Mouse (Mus musculus) cerebellum, adult 2 months (tissue): Measurements from ENCODE around the gene Morn1. TPM values are rescaled to one million over a fixed set of nuclear protein-coding genes. Genes with fewer than 3 reads are reported as not detected.

ENCODE experiments used
- DNase-seq, 2 experiments: peaks; one replicate each; pipeline ENCODE4 v3.0.0; 2021
- H3K27ac ChIP-seq: fragments of 200-500 bp; 2 replicates; pipeline ENCODE4 v1.5.1; 2012; ENCODE audit warnings: low read length, control low read depth, inconsistent platforms; ENCODE audit not compliant: insufficient read depth
- H3K27me3 ChIP-seq: fragments of 200-500 bp; 2 replicates; pipeline ENCODE4 v1.6.1; 2012; ENCODE audit warnings: inconsistent platforms, mild to moderate bottlenecking, low read length, moderate library complexity; ENCODE audit not compliant: control insufficient read depth, insufficient read depth
- H3K4me1 ChIP-seq: fragments of 200-500 bp; 2 replicates; pipeline ENCODE4 v1.6.1; 2011; ENCODE audit warnings: low read length; ENCODE audit not compliant: control insufficient read depth, insufficient read depth
- H3K4me3 ChIP-seq: fragments of 200-500 bp; replicated peaks from 2 replicates; pipeline ENCODE3; 2011; ENCODE audit warnings: mild to moderate bottlenecking, low read depth, low read length, control low read depth; ENCODE audit not compliant: insufficient read depth
- CTCF ChIP-seq: fragments of 200-500 bp; IDR thresholded peaks from 2 replicates; pipeline ENCODE4 v1.5.1; 2011; ENCODE audit warnings: low read depth, mild to moderate bottlenecking, control low read depth, low read length, moderate library complexity, borderline replicate concordance; ENCODE audit not compliant: insufficient read depth
- POLR2A ChIP-seq: fragments of 200-500 bp; IDR thresholded peaks from 2 replicates; pipeline ENCODE4 v1.6.1; 2011; ENCODE audit warnings: low read length, control low read depth, borderline replicate concordance; ENCODE audit not compliant: insufficient read depth
- WGBS: fragments of 180-500 bp; shearing (Covaris S2); methylation state at CpG from one replicate; pipeline ENCODE4 v1.1.7; 2018; 5-methylcytosine and 5-hydroxymethylcytosine counted together
- polyA plus RNA-seq: library from polyadenylated mRNA; depleted of rRNA; stranded (reverse); fragments of >200 nt; gene quantifications from 2 replicates; pipeline ENCODE4 v1.2.3, GENCODE M21; 2012

Morn1 gene
- polyA plus RNA-seq, 1 experiment, result 15.6 TPM

DNA sequence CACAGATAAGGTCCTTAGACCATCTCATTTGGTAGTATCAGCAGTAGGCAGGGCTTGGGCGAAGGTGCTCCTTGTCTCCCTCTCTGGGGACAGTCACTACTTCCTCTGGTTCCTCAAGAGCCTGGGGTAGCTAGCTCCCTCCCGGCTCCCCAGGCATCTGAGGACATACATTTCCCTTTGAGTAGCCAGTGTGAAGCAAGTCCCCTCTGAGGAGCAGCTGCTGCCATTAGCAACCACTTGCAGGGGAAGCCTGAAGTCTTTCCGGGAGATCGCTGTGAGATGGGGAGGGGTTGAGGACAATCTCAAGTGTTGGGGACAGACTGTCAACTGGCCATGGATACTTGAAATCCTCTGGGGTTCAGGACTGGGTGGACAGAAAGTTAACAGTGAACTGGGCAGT is 65.5 kb downstream of the Morn1 start:
- WGBS, result 17% methylated on average over 4 of the region's 4 CpGs
- no peak for DNase-seq
- Histone ChIP-seq H3K4me1 (peaks cover 62% of the 10 kb centered on the region), H3K27ac (peak overlapping the region; percentile 41), H3K27me3 (no peaks in the 10 kb centered on the region), H3K4me3 (no peak overlapping the region)
- TF ChIP-seq CTCF, result no peak

DNA sequence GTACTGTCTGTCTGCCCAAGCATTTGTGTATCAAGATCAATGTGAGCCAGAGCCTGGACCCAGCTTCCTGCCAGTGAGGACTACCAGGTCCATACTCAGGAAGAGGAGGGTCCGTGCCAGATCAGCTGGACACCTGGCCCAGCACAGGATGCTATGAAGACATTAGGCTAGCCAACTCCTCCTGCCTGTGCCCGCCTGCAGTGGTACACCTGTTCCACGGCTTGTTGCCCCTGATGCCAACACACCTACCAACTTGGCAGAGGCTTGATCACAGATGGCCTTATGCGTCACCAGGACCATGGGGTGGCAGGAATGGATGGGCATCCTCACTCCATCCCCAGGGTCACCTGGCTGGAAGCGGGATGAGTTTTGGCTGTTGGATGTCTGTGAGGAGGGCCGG is 66.1 kb downstream of the Morn1 start:
- Histone ChIP-seq H3K27ac (peak overlapping the region; percentile 83), H3K4me3 (no peak overlapping the region), H3K27me3 (no peaks in the 10 kb centered on the region), H3K4me1 (peaks cover 67% of the 10 kb centered on the region)
- 13% methylated on average over 6 of the region's 6 CpGs for WGBS
- TF ChIP-seq CTCF, result no peak
- 0 out of 2 replicates have a peak, but pooled peaks have one; percentile 20 for TF ChIP-seq POLR2A
- peak; percentile 98 to 99 for DNase-seq

DNA sequence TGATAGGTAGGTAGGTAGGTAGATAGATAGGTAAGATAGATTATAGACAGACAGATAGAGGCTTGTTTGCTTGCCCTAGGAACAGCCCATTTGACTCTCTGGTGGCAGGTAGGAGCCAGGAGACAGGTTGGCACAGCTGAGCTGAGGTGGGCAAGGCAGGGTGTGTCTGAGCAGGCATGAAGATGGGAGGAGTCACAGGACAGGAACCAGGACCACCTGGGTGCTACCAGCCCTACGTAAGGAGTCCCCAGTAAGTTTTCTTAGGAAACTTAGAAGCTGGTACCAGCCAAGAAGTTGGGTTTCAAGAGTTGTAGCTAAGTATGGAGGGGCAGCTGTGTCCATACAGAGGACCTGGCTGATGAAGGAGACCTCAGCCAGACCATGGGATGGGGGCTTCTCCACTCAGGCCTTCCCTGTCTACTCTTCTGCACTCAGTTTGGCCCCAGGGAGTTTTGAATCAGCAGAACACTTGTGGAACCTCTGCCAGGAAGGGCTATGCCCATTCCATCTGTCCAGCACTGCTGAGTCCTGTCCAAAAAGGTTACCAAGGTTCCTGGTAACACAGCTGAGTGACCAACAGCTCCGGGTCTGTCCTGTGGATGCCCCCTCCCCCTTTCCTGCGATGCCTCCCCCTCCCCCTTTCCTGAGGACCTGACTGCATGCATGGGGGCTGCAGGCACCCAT is 67.2 kb downstream of the Morn1 start:
- 40% methylated on average over 3 of the region's 3 CpGs for WGBS
- Histone ChIP-seq H3K27me3 (no peaks in the 10 kb centered on the region), H3K27ac (peak overlapping the region; percentile 58), H3K4me1 (peaks cover 71% of the 10 kb centered on the region), H3K4me3 (no peak overlapping the region)
- TF ChIP-seq POLR2A, result no peak
- no peak for TF ChIP-seq CTCF
- peak; percentile 48 to 64 for DNase-seq

DNA sequence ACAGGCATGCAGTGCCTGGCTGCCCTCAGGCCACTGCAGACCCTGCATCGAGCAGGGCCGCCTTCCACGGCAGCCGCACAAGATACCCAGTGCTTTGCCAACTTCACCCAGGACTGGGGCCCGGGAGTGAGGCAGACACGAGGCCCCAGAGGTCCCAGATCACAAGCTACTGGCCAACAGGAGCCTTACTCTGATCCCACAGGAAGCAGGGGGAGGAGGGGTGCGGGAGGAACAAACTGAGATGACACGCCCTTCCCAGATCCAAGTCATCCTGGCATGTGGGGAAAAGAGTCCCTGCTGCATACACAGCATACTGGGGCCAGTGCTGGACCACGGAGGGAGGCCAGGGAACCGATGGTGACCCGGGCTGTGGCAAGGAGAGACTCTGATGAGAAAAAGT is 68.6 kb downstream of the Morn1 start:
- Histone ChIP-seq H3K27ac (no peak overlapping the region; the same call in 1 of the 2 replicates), H3K27me3 (no peaks in the 10 kb centered on the region), H3K4me3 (no peak overlapping the region), H3K4me1 (peaks cover 68% of the 10 kb centered on the region)
- DNase-seq, result peak; percentile 45 to 48
- 20% methylated on average over 11 of the region's 11 CpGs for WGBS
- no peak for TF ChIP-seq POLR2A

DNA sequence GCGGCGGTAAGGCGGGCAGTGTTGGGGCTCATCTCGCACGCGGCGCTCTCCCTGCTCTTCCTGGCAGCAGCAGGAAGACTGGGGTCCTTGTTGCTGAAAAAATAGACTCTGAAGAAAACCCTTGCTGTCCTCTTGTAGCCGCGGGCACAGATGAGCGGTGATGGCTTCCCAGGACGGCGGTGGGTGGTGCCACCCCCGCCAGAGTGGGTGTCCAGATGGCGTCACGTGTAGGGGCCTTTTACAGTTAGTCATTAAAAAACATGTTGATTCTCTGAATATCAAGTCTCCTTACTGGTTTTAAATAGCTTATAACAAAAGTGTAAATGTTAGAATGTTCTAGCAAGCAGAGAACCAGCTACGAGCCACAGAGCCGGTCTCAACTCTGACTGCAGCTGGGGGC is 70.4 kb downstream of the Morn1 start:
- WGBS, result 53% methylated on average over 17 of the region's 17 CpGs
- no peak overlapping the region for H3K4me3 ChIP-seq
- no peaks in the 10 kb centered on the region for H3K27me3 ChIP-seq
- no peak for TF ChIP-seq POLR2A
- H3K27ac ChIP-seq, result no peak overlapping the region
- H3K4me1 ChIP-seq, result peaks cover 69% of the 10 kb centered on the region
- DNase-seq, result peak in 1 of 2 experiments; percentile 46

DNA sequence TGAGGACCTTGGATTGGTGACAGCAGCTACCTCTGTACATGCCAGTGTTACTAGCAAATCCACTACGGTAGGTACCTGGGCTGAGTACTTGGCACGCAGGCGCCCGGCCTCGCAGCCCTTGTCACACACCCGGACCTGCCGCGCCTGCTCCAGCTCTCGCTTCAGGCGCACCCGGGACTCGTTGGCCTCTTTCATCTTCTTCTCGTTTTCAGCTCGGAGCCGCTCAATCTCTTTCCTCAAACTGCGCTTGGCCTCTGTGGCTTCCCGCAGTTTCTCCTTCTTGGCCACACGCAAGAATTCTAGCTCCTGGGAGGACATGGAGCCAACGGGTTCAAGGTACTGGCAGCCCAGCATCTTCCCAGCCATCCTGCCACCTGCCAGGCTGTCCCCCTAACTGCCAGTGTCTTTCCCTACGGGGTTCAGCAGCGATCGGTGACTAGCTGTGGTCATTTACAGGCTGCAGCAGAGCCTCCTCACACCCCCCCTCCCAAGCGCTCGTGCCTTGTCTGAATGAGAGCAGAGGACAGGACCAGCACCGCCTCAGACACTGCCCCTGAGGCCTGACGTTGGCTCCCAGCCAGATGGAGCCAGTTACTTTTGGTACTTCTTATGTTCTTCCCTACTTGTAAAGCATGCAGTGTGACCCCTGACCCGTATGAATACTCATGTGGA is 71.6 kb downstream of the Morn1 start:
- DNase-seq, result peak; percentile 61 to 70
- TF ChIP-seq CTCF, result no peak
- no peak for TF ChIP-seq POLR2A
- WGBS, result 24% methylated on average over 27 of the region's 27 CpGs
- peak overlapping the region; percentile 61 for H3K27ac ChIP-seq
- H3K27me3 ChIP-seq, result no peaks in the 10 kb centered on the region
- H3K4me3 ChIP-seq, result no peak overlapping the region
- H3K4me1 ChIP-seq, result peaks cover 73% of the 10 kb centered on the region

DNA sequence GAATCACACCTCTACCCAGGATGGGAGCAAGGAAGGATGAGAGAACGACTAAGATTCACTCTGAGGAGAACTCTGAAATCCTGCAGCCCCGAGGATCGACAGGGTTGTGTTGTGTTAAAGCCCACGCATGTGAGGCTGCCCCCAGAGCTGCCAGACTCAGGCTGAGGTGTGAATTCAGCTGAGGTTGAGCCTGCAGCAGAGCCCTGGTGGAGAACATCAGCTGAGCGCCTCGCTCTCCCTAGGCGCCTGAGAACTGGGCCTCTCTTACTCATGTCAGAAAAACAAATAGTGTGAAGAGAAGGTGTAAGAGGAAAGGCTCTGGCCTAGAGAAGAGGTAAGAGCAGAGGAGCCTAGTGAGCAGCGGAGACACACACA is 72.2 kb downstream of the Morn1 start:
- Histone ChIP-seq H3K4me1 (peaks cover 74% of the 10 kb centered on the region), H3K4me3 (no peak overlapping the region), H3K27ac (peak overlapping the region; percentile 61; the same call in 1 of the 2 replicates), H3K27me3 (no peaks in the 10 kb centered on the region)
- DNase-seq, result no peak
- whole genome bisulfite sequencing, result 61% methylated on average over 8 of the region's 8 CpGs
- TF ChIP-seq CTCF, result no peak
- no peak for TF ChIP-seq POLR2A
